ENCODE assay signal across 22 mouse cellular contexts in the genomic region with DNA sequence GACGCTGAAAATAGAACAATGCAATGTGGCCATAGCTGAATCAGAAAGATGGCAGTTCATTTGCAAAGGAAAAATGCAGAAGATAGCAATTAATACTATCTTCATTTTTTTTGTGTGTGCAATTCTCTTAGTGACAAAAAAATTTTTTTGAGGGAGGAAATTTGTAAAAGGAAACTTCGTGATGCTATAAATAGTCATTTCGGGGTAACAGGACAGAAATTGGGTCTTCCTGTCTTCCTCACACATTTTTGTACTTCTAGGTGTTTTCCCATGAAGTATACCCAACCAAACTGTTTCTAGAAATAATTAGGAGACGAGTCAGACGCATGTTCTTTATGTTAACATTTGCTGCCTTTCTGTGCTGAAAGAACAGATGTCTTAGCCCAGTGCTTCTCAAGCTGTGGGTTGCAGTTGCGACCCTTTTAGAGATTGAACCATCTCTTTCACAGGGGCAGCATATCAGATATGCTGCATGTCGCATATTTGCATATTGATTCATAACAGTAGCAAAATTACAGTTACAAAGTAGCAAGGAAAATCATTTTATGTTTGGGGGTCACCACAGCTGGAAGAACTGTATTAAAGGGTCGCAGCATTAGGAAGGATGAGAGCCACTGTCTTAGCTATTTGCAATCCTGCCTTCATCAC.
DNase-seq lines count a peak whose midpoint lies in the region; ATAC-seq lines count a peak whose summit lies in the region.
"Had no signal": no experiment of that assay in that cellular context is flagged by ENCODE, and none has a peak within 500 bp of the region (broad histone marks: within the 10 kb centered on the region; RNA-seq: fewer than 3 reads in every experiment).

No protein-coding gene starts in this region.

- peak; percentile 31 for ATAC-seq in CD4-positive, CD25-positive, alpha-beta regulatory T cell, adult 4 months
- peak; percentile 20 for ATAC-seq in activated CD4-positive, CD25-positive, alpha-beta regulatory T cell, adult 4 months
- ATAC-seq in inflammation-experienced regulatory T-cells, adult 6 months, result peak; percentile 14
- ATAC-seq: forebrain, embryonic 13.5 days; forebrain, embryonic 15.5 days; forebrain, postnatal 0 days had no signal

- peak; percentile 1 for DNase-seq in CD4-positive helper T cell, adult 2 months (ENCODE audit: low read depth, low spot score)
- DNase-seq in gastrocnemius, adult 8-10 months (ENCODE audit: low spot score in 2 of 2), result no peak
- DNase-seq in frontal cortex, adult 2 months (ENCODE audit: extremely low spot score in 1 of 2, low spot score in 1 of 2), result no peak
- DNase-seq in adipocyte (ENCODE audit: low spot score) (no peak), MN1 (ENCODE audit: low spot score) (no peak)
- DNase-seq: adrenal gland, adult 2 months; adrenal gland, postnatal 10 days; adrenal gland, postnatal 25 days; B cell, adult 2 months; cerebellum, adult 11 months; cerebellum, adult 18-20 months; cerebellum, adult 8-10 months; cerebellum, adult 9-11 months; cerebellum, postnatal 14 days; cerebellum, postnatal 36 days; embryo, embryonic 11 days; forebrain, postnatal 0 days had no signal
